Mouse (Mus musculus) embryonic facial prominence, embryonic 14.5 days (tissue): ENCODE data around the gene Gm6509. TPM values are rescaled to one million over a fixed set of nuclear protein-coding genes. Genes with fewer than 3 reads are reported as not detected.
"Not testable (repeated sequence)": the region's sequence is repeated elsewhere in the genome, so short reads cannot be mapped to it uniquely, and the experiment has no call there.

Source experiments
- ATAC-seq: fragments of 200-750 bp; cut with Nextera tagmentation; 2 replicates; pipeline ENCODE4 v1.8.0; 2017; ENCODE audit warnings: low read depth, moderate number of reproducible peaks, moderate TSS enrichment
- DNase-seq: peaks from one replicate; pipeline ENCODE4 v3.0.0-alpha.2; 2015; ENCODE audit warnings: low spot score
- H3K27ac ChIP-seq: fragments of 300-500 bp; sonication (generic); replicated peaks from 2 replicates; pipeline ENCODE4 v1.5.1; 2014; ENCODE audit warnings: low read depth, mild to moderate bottlenecking, low read length, moderate library complexity
- H3K27me3 ChIP-seq: fragments of 300-500 bp; sonication (generic); replicated peaks from 2 replicates; pipeline ENCODE4 v1.6.1; 2014; ENCODE audit warnings: low read length; ENCODE audit not compliant: control insufficient read depth, insufficient read depth
- H3K36me3 ChIP-seq: fragments of 300-500 bp; sonication (generic); 2 replicates; pipeline ENCODE4 v1.6.1; 2014; ENCODE audit warnings: low read length, mixed read lengths; ENCODE audit not compliant: control insufficient read depth, insufficient read depth
- H3K4me1 ChIP-seq: fragments of 300-500 bp; sonication (generic); 2 replicates; pipeline ENCODE4 v1.6.1; 2014; ENCODE audit warnings: antibody characterized with exemption, low read length; ENCODE audit not compliant: control insufficient read depth, insufficient read depth
- H3K4me2 ChIP-seq: fragments of 300-500 bp; sonication (generic); 2 replicates; pipeline ENCODE4 v1.6.1; 2014; ENCODE audit warnings: low read depth, mild to moderate bottlenecking, low read length, moderate library complexity, mixed read lengths
- H3K4me3 ChIP-seq: fragments of 300-500 bp; sonication (generic); 2 replicates; pipeline ENCODE4 v1.5.1; 2014; ENCODE audit warnings: low read depth, mild to moderate bottlenecking, low read length
- H3K9ac ChIP-seq: fragments of 300-500 bp; sonication (generic); 2 replicates; pipeline ENCODE4 v1.6.1; 2014; ENCODE audit warnings: low read depth, mild to moderate bottlenecking, low read length, moderate library complexity, mixed read lengths
- H3K9me3 ChIP-seq: fragments of 300-500 bp; sonication (generic); 2 replicates; pipeline ENCODE4 v1.6.1; 2016; ENCODE audit warnings: low read length; ENCODE audit not compliant: control insufficient read depth
- WGBS: fragments of 180-500 bp; shearing (Covaris S2); extraction: QIAGEN DNeasy Blood & Tissue Kit; methylation state at CpG from one replicate; pipeline ENCODE4 v1.1.7; 2014; 5-methylcytosine and 5-hydroxymethylcytosine counted together
- polyA plus RNA-seq: library from polyadenylated mRNA; unstranded; fragments of >200 nt; fragmentation: Nextera tagmentation; extraction: Ambion mirVana; gene quantifications from 2 replicates; pipeline ENCODE4 v1.2.1, GENCODE M21; 2014

Gene Gm6509
- not detected in 2 replicates for polyA plus RNA-seq

GRCm38 (mm10) chr5:94623679-94624078 lies at the start of gene Gm6509:
Gm6509 (plus strand) TSS chr5:94623979.
- H3K4me3 ChIP-seq, H3K36me3 ChIP-seq, DNase-seq, ATAC-seq, H3K27me3 ChIP-seq, H3K4me2 ChIP-seq, H3K9me3 ChIP-seq, H3K27ac ChIP-seq, H3K4me1 ChIP-seq, H3K9ac ChIP-seq: not testable (repeated sequence)
- WGBS = no CpG with 5 or more reads among the region's 2 CpGs

DNA sequence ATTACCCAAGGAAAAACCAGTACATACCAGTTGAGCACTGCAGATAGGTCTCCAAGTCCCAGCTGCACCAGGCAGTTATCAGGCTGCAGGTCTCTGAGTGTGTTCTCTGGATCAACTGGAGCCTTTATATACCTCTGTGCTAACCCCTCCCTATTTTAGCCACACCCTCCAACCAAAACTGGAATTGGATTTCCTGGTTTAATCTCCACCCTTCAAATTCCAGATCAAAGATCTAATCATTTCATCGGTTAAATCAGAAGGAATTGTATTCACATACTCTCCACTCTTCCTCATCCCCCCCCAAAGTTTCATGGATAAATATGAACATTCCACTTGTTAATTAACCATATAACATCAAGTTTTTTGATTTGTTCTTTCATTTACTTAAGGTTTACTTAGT lies 7.5 kb upstream of the Gm6509 start, which contains the start of gene Gm3147:
Gm3147 (minus strand) TSS at position 101 of the 400 bp plus-strand sequence.
- H3K4me3 ChIP-seq, H3K27ac ChIP-seq, H3K36me3 ChIP-seq, DNase-seq, ATAC-seq, H3K4me1 ChIP-seq, H3K27me3 ChIP-seq, H3K9me3 ChIP-seq, H3K4me2 ChIP-seq, H3K9ac ChIP-seq: not testable (repeated sequence)
- WGBS = no CpG with 5 or more reads among the region's 1 CpGs

GRCm38 (mm10) chr5:94648082-94648481 lies 24.3 kb downstream of the Gm6509 start, which contains the start of gene Gm6205:
Gm6205 (plus strand) TSS chr5:94648382.
- H3K9me3 ChIP-seq, H3K9ac ChIP-seq, H3K27ac ChIP-seq, H3K4me3 ChIP-seq, H3K27me3 ChIP-seq, DNase-seq, H3K4me1 ChIP-seq, ATAC-seq, H3K4me2 ChIP-seq, H3K36me3 ChIP-seq: not testable (repeated sequence)
- WGBS = no CpG with 5 or more reads among the region's 2 CpGs

Other genes with a start within 250 kb of the Gm6509 start
- gene Gm7682, start 178.2 kb upstream of the Gm6509 start, polyA plus RNA-seq = not detected in 2 replicates
- not detected in 2 replicates for gene Gm3139, start 97.7 kb upstream of the Gm6509 start, polyA plus RNA-seq
- not detected in 2 replicates for gene Gm3147, start 7.6 kb upstream of the Gm6509 start, polyA plus RNA-seq
- not detected in 2 replicates for gene Gm6205, start 24.4 kb downstream of the Gm6509 start, polyA plus RNA-seq
- gene Gm3183, start 241.5 kb downstream of the Gm6509 start, polyA plus RNA-seq = not detected in 2 replicates